Mouse (Mus musculus) thymus, adult 2 months (tissue): ENCODE measurements around the gene Ntmt1. TPM values are rescaled to one million over a fixed set of nuclear protein-coding genes. Genes with fewer than 3 reads are reported as not detected.

Source experiments
- DNase-seq: peaks from one replicate; pipeline ENCODE4 v3.0.0; 2021
- H3K27ac ChIP-seq: fragments of 200-500 bp; 2 replicates; pipeline ENCODE4 v1.5.1; 2012; ENCODE audit warnings: low read length, control low read depth; ENCODE audit not compliant: control insufficient read depth, insufficient read depth
- H3K27me3 ChIP-seq: fragments of 200-500 bp; 2 replicates; pipeline ENCODE4 v1.6.1; 2012; ENCODE audit warnings: mild to moderate bottlenecking, low read length, moderate library complexity, mixed read lengths; ENCODE audit not compliant: control insufficient read depth, insufficient read depth
- H3K36me3 ChIP-seq: fragments of 200-500 bp; 2 replicates; pipeline ENCODE4 v1.6.1; 2012; ENCODE audit warnings: mild to moderate bottlenecking, low read length, moderate library complexity; ENCODE audit not compliant: control insufficient read depth, insufficient read depth
- H3K4me1 ChIP-seq: fragments of 200-500 bp; replicated peaks from 2 replicates; pipeline ENCODE4 v1.6.1; 2012; ENCODE audit warnings: low read length; ENCODE audit not compliant: control insufficient read depth, insufficient read depth
- H3K4me3 ChIP-seq: fragments of 200-500 bp; 2 replicates; pipeline ENCODE4 v1.5.1; 2012; ENCODE audit warnings: mild to moderate bottlenecking, low read length, control low read depth, moderate library complexity; ENCODE audit not compliant: control insufficient read depth, insufficient read depth
- CTCF ChIP-seq: fragments of 200-500 bp; IDR thresholded peaks from 2 replicates; pipeline ENCODE4 v1.5.1; 2012; ENCODE audit warnings: mild to moderate bottlenecking, control low read depth, low read length, moderate library complexity, borderline replicate concordance; ENCODE audit not compliant: control insufficient read depth, poor library complexity, insufficient read depth; ENCODE audit errors: extremely low read depth
- POLR2A ChIP-seq: fragments of 200-500 bp; IDR thresholded peaks from 2 replicates; pipeline ENCODE4 v1.6.1; 2012; ENCODE audit warnings: mild to moderate bottlenecking, low read length, control low read depth, moderate library complexity; ENCODE audit not compliant: control insufficient read depth, poor library complexity, insufficient read depth; ENCODE audit errors: extremely low read depth
- WGBS: fragments of 180-500 bp; shearing (Covaris S2); methylation state at CpG from one replicate; pipeline ENCODE4 v1.1.7; 2018; 5-methylcytosine and 5-hydroxymethylcytosine counted together
- polyA plus RNA-seq: library from polyadenylated mRNA; depleted of rRNA; stranded (reverse); fragments of >200 nt; gene quantifications from 2 replicates; pipeline ENCODE4 v1.2.3, GENCODE M21; 2012

The Ntmt1 gene
- polyA plus RNA-seq, 1 experiment: 33.9 TPM

GRCm38 (mm10) chr2:30845152-30846070 is 37.8 kb downstream of the Ntmt1 start:
- H3K4me3 ChIP-seq: no peak overlapping the region
- DNase-seq: no peak
- 5% methylated on average over 80 of the region's 80 CpGs for WGBS

DNA sequence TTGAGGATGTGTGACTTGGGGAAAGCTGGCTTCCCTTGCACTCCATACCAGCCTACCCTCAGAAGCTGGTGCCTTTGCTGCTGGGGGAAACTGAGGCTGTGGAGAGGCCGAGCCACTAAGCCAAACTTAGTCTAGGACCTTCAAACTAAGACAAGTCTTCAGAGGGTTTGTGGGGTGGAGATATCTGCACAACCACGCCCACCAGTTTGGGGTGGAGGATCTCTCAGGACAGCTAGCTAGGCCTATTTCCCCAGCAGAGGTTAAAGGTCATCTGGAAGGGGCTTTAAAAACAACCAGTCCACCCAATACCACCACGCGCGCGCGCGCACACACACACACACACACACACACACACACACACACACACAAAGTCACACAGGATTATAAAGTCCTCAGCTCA is 38.6 kb downstream of the Ntmt1 start:
- H3K4me3 ChIP-seq: no peak overlapping the region
- H3K27me3 ChIP-seq: peaks cover 14% of the 10 kb centered on the region; the same call in 1 of the 2 replicates
- 90% methylated on average over 8 of the region's 8 CpGs for WGBS
- H3K4me1 ChIP-seq: no peaks in the 10 kb centered on the region
- no peaks in the 10 kb centered on the region for H3K36me3 ChIP-seq
- H3K27ac ChIP-seq: no peak overlapping the region
- DNase-seq: no peak
- no peak for TF ChIP-seq POLR2A
- no peak for TF ChIP-seq CTCF

More at GRCm38 (mm10) chr2:30845152-30846070, 37.8 kb downstream of the Ntmt1 start:
- TF ChIP-seq CTCF (no peak), POLR2A (no peak)
- Histone ChIP-seq H3K27me3 (peaks cover 14% of the 10 kb centered on the region; the same call in 1 of the 2 replicates), H3K36me3 (no peaks in the 10 kb centered on the region), H3K4me1 (no peaks in the 10 kb centered on the region), H3K27ac (no peak overlapping the region)

DNA sequence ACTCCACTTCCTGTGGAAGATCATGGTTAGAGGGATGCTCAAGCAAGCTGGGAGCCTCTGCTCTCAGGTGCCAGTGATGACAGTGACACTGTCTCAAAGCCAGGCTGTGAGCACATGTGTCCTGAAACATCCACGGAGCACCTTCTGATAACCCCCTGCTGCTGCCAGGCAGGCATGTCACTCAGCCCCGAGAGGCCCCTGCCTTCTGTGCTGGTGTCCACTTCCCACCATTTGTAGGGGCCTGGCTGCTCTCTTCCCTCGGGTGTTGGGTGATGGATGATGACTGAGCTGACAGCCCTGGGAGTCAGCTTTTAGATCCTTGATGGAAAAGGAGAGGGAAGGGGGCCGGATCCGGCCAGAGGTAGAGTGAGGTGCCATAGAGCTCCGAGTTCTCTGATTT is 39.1 kb downstream of the Ntmt1 start:
- no peaks in the 10 kb centered on the region for H3K36me3 ChIP-seq
- no peak overlapping the region for H3K27ac ChIP-seq
- H3K4me3 ChIP-seq: no peak overlapping the region
- no peak for DNase-seq
- no peaks in the 10 kb centered on the region for H3K4me1 ChIP-seq
- 54% methylated on average over 6 of the region's 6 CpGs for WGBS
- peaks cover 14% of the 10 kb centered on the region; the same call in 1 of the 2 replicates for H3K27me3 ChIP-seq
- TF ChIP-seq CTCF (no peak), POLR2A (no peak)

GRCm38 (mm10) chr2:30848184-30848583 is 40.6 kb downstream of the Ntmt1 start:
- Histone ChIP-seq H3K4me3 (no peak overlapping the region), H3K36me3 (no peaks in the 10 kb centered on the region), H3K4me1 (no peaks in the 10 kb centered on the region), H3K27ac (no peak overlapping the region), H3K27me3 (peaks cover 12% of the 10 kb centered on the region; the same call in 1 of the 2 replicates)
- 41% methylated on average over 8 of the region's 8 CpGs for WGBS
- TF ChIP-seq POLR2A (no peak), CTCF (no peak)
- no peak for DNase-seq

DNA sequence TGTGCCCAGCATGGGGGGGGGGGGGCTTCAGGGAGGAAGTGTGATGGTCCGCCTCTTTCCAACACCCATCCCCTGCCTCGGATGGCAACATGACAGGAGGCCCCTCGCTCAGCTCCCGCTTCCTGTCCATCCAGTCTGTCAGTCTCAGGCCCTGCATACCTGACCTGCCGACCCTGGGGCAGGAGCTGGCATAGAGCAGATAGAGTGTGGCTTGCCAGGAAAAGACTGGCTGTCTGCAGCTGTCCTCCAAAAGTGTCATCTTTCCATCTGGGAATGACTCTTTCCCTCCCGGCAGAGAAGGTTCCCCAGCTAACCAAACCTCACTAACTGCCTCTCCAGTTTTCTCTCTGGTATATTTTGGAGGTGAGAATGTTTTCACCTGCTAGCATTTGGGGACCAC is 43.0 kb downstream of the Ntmt1 start:
- H3K27ac ChIP-seq: no peak overlapping the region
- H3K4me3 ChIP-seq: no peak overlapping the region
- no peaks in the 10 kb centered on the region for H3K4me1 ChIP-seq
- 50% methylated on average over 6 of the region's 6 CpGs for WGBS
- H3K36me3 ChIP-seq: no peaks in the 10 kb centered on the region
- TF ChIP-seq POLR2A (no peak), CTCF (no peak)
- no peak for DNase-seq
- peaks cover 3% of the 10 kb centered on the region; the same call in 1 of the 2 replicates for H3K27me3 ChIP-seq

GRCm38 (mm10) chr2:30852771-30853313 is 45.2 kb downstream of the Ntmt1 start:
- H3K27me3 ChIP-seq: no peaks in the 10 kb centered on the region

More at GRCm38 (mm10) chr2:30852771-30853313, 45.2 kb downstream of the Ntmt1 start:
- 56% methylated on average over 20 of the region's 20 CpGs for WGBS
- no peak for DNase-seq
- TF ChIP-seq CTCF (no peak), POLR2A (no peak)
- Histone ChIP-seq H3K4me1 (no peaks in the 10 kb centered on the region), H3K4me3 (no peak overlapping the region), H3K27ac (no peak overlapping the region), H3K36me3 (no peaks in the 10 kb centered on the region)
